Mouse (Mus musculus) monocyte, adult 5-6 weeks (primary cell): ENCODE results near the gene Wipf1. TPM values are rescaled to one million over a fixed set of nuclear protein-coding genes. Genes with fewer than 3 reads are reported as not detected.
"Not testable (repeated sequence)": the region's sequence is repeated elsewhere in the genome, so short reads cannot be mapped to it uniquely, and the experiment has no call there.

Source experiments
- ATAC-seq: fragments of 153-309, 156-312 bp; replicated peaks from 2 replicates; pipeline ENCODE4 v1.8.0; 2017; ENCODE audit warnings: mild to moderate bottlenecking; ENCODE audit not compliant: low TSS enrichment, insufficient number of reproducible peaks, severe bottlenecking, poor library complexity, low FRiP score
- total RNA-seq: library from RNA; stranded (forward); fragments of 200-1000, 200-491, 200-594 nt; gene quantifications from 3 replicates; pipeline ENCODE4 v1.2.3, GENCODE M21; 2017

The Wipf1 gene
- total RNA-seq, 1 experiment from 2014 or later = 54.2 TPM

- ATAC-seq = peak; percentile 55
These were observed 16.3 kb downstream of the Wipf1 start for GRCm38 (mm10) chr2:73513204-73513749.

GRCm38 (mm10) chr2:73512044-73512443 is 17.5 kb downstream of the Wipf1 start:
- ATAC-seq = peak; percentile 76

DNA sequence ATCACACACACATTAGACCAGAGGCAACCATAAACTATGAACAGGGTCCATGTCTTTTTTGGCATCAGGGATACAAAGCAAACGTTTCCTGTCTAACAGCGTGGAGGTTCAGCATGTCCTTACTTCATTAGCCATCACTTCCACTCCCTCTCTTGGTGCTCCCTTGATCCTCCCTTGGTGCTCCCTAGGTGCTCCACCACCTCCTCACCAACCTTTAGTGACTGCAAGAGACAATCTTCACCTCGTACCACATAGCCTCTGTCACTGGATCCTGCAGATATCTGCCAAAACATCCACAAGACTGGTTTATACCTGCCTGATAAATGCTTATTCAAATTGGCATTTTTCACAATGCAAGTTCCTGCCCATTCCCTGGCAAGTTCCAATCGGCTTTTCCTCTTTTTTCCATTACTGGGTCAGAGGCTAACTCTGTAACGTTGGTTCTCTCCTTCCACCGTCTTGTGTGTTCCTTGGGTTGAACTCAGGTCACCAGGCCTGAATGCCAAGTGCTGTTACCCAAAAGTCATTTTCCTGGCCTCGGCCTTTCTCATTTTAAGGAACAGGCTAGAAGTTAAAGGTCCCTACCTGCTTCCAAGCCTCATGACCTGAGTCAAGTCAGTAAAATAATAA is 18.7 kb downstream of the Wipf1 start:
- ATAC-seq = no peak

- ATAC-seq = no peak
These were observed 19.6 kb downstream of the Wipf1 start for GRCm38 (mm10) chr2:73510025-73510288.

- 0 out of 2 replicates have a peak, but pooled peaks have one; percentile 33 for ATAC-seq
These were observed 20.1 kb downstream of the Wipf1 start for GRCm38 (mm10) chr2:73509248-73510024.

DNA sequence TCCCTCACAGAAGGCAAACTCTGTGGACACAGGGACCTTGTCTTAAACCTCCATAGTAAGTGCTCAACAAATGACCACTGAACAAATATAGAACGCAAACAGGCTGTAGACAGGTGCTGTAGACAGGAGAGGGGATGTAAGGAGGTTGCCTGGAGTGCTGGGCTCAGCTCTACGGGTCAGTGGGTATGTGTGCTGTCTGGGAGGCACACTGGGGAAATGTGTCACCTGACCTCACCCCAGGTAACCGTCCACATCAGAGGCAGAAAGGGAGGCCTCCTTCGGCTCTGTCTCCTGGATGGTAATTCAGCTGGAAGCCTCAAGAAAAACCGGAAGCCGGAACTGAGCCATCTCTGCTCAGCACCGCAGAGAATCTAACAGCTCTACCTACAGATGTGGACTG is 21.6 kb downstream of the Wipf1 start:
- no peak for ATAC-seq

GRCm38 (mm10) chr2:73506337-73506736 is 23.2 kb downstream of the Wipf1 start:
- ATAC-seq = not testable (repeated sequence)

- no peak for ATAC-seq
These were observed 26.6 kb downstream of the Wipf1 start for GRCm38 (mm10) chr2:73502863-73503429.

DNA sequence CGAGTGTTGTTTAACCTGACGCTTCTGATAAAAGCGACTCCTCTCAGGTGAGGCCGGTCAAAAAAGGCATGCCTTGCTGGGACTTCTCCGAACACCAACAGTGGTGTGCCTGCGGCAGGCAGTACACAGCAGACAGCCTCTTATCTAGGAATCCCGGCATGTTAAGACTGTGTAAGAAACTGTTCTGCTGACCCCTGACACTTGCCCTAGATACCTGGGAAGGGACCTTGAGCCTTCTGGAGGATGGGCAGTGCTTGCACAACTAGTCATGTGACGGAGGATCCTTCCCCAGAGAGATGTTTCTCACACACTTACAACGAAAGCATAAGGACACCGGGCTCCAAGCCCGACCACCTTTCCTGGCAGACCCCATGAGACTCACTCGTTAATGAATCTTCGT is 28.7 kb downstream of the Wipf1 start:
- ATAC-seq = no peak

DNA sequence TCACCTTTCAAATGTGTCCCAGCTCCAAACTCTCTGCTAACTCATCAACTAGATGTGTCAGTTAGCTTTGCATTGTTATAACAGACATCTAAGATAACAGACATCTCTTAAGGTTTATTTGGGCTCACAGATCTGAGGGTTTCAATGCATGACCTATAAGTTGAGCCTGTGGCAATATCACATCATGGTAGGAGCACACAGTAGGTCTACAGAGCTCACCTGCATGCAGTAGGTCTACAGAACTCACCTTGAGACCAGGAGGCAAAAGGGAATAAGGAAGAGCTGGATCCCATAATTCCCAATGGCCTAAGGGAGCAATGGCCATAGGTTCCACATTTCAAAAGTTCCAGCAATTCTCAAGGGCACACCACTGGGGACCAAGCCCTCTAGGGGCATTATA is 31.2 kb downstream of the Wipf1 start:
- no peak for ATAC-seq

GRCm38 (mm10) chr2:73497572-73497971 is 32.0 kb downstream of the Wipf1 start:
- no peak for ATAC-seq

DNA sequence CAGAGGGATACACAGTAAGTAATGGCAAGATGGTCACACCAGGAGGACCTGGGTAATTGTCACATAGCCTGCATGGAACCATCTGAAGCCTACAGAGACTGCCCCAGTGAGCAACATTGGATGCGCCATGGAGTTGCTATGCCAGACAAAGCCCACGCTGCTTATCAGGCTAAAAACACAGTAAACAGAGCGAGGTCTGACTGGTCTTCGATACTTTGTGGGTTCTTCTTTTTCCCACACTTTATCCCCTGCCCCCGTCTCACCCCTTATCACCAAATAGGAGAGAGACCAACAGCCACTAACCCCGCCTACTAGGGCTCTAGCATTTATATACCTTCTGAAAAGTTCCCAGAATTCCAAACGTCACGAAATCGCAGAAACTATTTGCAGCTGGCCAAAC is 32.6 kb downstream of the Wipf1 start:
- no peak for ATAC-seq

GRCm38 (mm10) chr2:73496329-73496685 is 33.2 kb downstream of the Wipf1 start:
- ATAC-seq = no peak

DNA sequence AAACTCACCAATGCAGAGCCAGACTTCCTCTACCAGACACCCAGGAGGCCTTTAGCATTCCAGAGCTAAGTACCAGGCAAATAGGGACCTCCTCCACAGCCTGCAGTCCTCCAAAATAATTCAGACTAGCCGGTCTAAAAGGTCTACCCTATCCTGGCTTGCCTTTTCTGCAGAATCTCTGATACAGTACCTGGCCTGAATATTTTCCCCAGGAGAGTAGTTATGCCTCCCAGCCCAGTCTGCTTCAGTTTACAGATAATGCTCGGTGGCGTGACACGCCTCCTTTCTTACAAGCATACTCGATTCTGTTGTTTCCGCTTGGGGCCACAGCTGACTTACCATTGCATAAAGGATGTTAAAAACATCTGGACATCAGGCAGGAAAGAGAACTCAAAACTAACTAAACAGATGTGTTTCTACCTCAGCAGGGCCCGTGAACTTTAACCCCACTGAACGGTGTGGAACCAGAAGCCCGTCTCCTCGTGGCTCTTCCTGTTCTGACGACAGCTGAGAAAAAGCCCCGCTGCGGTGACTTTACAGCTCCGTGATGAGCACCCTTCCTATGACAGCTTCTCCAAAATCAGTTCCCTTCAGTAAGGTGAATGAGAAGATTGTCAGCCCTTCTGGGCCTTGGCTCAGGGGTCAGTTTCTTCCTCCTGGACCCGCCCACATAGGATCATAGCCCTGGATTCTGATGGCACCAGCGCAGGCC is 33.8 kb downstream of the Wipf1 start:
- peak; percentile 87 for ATAC-seq

DNA sequence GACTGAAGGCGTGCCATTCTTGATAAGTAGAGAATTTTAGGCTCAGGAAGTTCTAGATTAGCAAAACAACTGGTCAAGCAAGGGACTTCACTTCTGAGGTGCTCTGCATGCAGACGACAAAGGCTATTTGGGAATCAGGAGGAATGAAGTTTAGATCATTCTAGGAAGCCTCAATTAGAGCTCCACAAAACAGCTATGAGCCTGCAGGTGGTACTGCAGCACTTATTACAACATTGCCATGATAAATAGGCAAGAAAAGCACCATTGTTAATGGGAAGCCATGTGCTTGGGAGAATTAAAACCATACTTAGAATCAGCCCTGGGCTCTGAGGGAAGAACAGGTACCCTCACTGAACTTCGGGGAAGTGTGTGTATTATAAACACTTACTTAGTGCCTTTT is 36.0 kb downstream of the Wipf1 start:
- no peak for ATAC-seq

- ATAC-seq = peak; percentile 58
These were observed 37.9 kb downstream of the Wipf1 start for GRCm38 (mm10) chr2:73491442-73492241.

DNA sequence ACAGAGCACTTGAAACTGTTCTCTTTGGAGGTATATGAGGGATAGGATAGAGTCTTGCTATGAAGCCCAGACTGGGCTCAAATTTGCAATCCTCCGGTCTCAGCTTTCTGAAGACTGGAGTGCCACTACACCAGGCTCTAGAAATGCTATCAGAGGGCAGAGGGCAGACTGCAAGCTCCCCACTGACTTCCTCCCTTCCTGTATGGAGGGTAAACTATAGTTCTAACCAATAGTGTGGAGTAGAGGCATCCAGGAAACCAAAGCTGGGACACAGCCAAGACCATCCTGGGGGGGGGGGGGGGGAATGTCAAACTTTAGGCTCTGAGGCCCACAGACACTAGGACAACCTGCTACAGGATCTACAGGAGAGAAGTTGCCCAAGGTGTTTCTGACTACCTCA is 39.1 kb downstream of the Wipf1 start:
- no peak for ATAC-seq

DNA sequence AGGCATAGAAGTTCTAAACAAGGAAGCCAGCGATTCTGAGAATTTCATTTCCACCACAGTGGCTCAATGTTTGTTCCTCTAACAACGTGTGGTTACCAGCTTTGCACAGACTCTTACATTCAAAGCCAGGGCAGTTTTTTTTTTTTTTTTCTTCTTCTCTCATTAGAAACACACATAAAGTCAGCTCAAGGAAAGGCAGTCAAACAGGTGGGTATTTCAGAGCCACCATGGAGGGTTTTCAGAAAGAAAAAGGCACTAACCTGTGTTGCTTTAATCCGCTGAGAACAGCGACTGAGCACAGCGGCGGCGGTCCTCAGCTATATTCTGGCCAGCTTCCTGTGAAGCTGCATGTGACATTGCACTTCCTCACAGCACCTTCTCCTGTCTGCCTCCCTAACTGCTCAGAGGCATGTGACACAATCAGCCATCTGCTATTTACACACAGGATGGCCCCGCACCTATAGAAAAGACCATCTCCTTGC is 43.4 kb downstream of the Wipf1 start:
- peak; percentile 77 for ATAC-seq
